Mouse (Mus musculus) brain, embryonic 18.5 days (tissue): ENCODE measurements at regions not wholly inside any gene's neighbourhood (a gene's known extent, or its start where the extent isn't known, plus 50 kb on each side); places are given as distances from the start of the nearest gene placed in this dataset.

ENCODE experiments used
- DNase-seq: peaks from one replicate; pipeline ENCODE4 v3.0.0-alpha.2; 2012; ENCODE audit warnings: low read depth, low spot score

GRCm38 (mm10) chr2:28349911-28350310 is 96.7 kb upstream of the Ppp1r26 start:
- DNase-seq: no peak

- DNase-seq: no peak
These were observed 95.2 kb upstream of the Ppp1r26 start for GRCm38 (mm10) chr2:28351445-28351844.

GRCm38 (mm10) chr2:28352903-28353302 is 93.7 kb upstream of the Ppp1r26 start:
- no peak for DNase-seq

GRCm38 (mm10) chr2:28362199-28362598 is 84.4 kb upstream of the Ppp1r26 start:
- no peak for DNase-seq

- DNase-seq: no peak
These were observed 82.0 kb upstream of the Ppp1r26 start for GRCm38 (mm10) chr2:28364623-28365022.

GRCm38 (mm10) chr2:28365756-28366155 is 80.8 kb upstream of the Ppp1r26 start:
- DNase-seq: no peak

- DNase-seq: no peak
These were observed 71.8 kb upstream of the Ppp1r26 start for GRCm38 (mm10) chr2:28374838-28375237.

- DNase-seq: no peak
These were observed 68.4 kb upstream of the Ppp1r26 start for GRCm38 (mm10) chr2:28377948-28378822.

- no peak for DNase-seq
These were observed 64.4 kb upstream of the Ppp1r26 start for GRCm38 (mm10) chr2:28382051-28382802.

GRCm38 (mm10) chr2:28384875-28385274 is 61.7 kb upstream of the Ppp1r26 start:
- no peak for DNase-seq

GRCm38 (mm10) chr2:28386784-28387183 is 59.8 kb upstream of the Ppp1r26 start:
- no peak for DNase-seq

GRCm38 (mm10) chr2:28387422-28387836 is 59.2 kb upstream of the Ppp1r26 start:
- peak; percentile 78 for DNase-seq

- no peak for DNase-seq
These were observed 58.7 kb upstream of the Ppp1r26 start for GRCm38 (mm10) chr2:28387926-28388325.

GRCm38 (mm10) chr2:28389703-28390102 is 56.9 kb upstream of the Ppp1r26 start:
- DNase-seq: no peak

- DNase-seq: no peak
These were observed 51.2 kb upstream of the Ppp1r26 start for GRCm38 (mm10) chr2:28395391-28395790.
